Mouse (Mus musculus) adrenal gland, adult 2 months (tissue): ENCODE data around the gene Clec3a. TPM values are rescaled to one million over a fixed set of nuclear protein-coding genes. Genes with fewer than 3 reads are reported as not detected.

Experiments
- DNase-seq: peaks from one replicate; pipeline ENCODE4 v3.0.0; 2021
- long read RNA-seq: library from polyadenylated mRNA; stranded (forward); transcript quantifications from one replicate; pipeline ENCODE4 v2.0.0, GENCODE M21; 2021
- polyA plus RNA-seq: library from polyadenylated mRNA; depleted of rRNA; stranded (reverse); fragments of >200 nt; gene quantifications from 2 replicates; pipeline ENCODE4 v1.2.3, GENCODE M21; 2012; rRNA removed
- total RNA-seq, 2 experiments: library from RNA; stranded (reverse); gene quantifications; 2 replicates each; pipeline ENCODE4 v1.2.3; 2021

The Clec3a gene
- total RNA-seq (not detected), polyA plus RNA-seq (not detected in 2 replicates)
- long read RNA-seq: 0 reads

GRCm38 (mm10) chr8:114417786-114418185 lies at the start of gene Clec3a:
TSS of gene Clec3a (plus strand) at chr8:114418086.
- DNase-seq: no peak

GRCm38 (mm10) chr8:114369038-114369976 lies 48.6 kb upstream of the Clec3a start:
- DNase-seq: peak; percentile 74

GRCm38 (mm10) chr8:114374390-114374789 lies 43.5 kb upstream of the Clec3a start:
- DNase-seq: no peak

- no peak for DNase-seq
These were observed 33.7 kb upstream of the Clec3a start for GRCm38 (mm10) chr8:114384189-114384588.

- no peak for DNase-seq
These were observed 30.4 kb upstream of the Clec3a start for GRCm38 (mm10) chr8:114387494-114387893.

DNA sequence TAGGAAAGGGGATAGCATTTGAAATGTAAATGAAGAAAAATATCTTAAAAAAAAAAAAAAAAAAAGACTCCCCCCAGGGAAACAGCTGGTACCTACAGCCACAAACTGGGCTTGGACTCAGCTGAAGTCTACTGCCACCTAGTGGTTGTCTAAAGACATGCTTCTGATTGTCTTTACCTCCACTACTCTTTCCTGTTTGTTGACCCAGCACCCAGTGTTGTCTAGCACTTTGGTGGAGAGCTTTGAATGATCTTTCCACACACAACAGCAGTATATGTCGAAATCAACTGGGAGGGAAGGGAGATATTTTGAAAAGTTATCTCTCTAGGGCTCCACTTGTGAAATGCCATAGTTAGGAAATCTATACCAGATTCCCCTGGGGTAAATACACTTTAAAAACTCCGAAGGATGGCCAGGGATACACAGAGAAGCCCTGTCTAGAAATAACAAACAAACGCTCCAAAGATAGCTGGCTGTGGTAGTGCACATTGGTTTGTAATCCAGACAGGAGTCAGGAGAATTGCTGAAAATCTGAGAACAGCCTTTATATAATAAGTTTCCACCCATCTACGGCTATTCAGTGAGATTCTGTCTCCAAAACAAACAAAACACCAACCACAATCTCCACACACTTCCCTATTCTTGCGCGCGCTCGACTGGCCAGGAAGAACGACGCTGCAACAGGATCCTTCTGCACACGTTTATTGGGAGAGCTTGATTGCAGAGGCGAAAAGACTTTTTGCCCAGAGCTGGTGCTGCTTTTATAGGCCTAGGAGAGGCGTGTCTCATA lies 27.2 kb upstream of the Clec3a start:
- peak; percentile 12 for DNase-seq

GRCm38 (mm10) chr8:114398326-114398725 lies 19.6 kb upstream of the Clec3a start:
- DNase-seq: peak; percentile 62

- DNase-seq: no peak
These were observed 18.6 kb upstream of the Clec3a start for GRCm38 (mm10) chr8:114399273-114399672.

- DNase-seq: no peak
These were observed 16.2 kb upstream of the Clec3a start for GRCm38 (mm10) chr8:114401679-114402078.

- no peak for DNase-seq
These were observed 6.5 kb upstream of the Clec3a start for GRCm38 (mm10) chr8:114411421-114411820.

GRCm38 (mm10) chr8:114418486-114418885 lies 600 bp downstream of the Clec3a start:
- DNase-seq: no peak

DNA sequence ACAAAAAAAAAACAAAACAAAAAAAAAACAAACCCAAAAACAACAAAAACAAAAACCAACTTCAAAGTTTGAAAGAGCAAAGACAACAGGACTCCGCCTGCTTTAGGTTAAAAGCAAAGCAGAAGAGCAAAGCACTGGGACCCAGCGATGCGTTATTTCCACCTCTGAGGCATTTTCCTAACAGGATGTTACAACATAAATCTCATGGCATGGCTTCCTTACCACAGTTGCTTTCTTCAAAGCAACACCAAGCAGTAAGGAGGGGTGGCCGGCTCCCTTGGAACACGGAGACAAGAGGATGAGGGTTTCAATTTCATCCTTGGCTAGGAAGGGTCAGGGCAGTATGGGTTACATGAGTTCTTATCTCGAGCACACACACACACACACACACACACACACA lies 1.0 kb downstream of the Clec3a start:
- no peak for DNase-seq

DNA sequence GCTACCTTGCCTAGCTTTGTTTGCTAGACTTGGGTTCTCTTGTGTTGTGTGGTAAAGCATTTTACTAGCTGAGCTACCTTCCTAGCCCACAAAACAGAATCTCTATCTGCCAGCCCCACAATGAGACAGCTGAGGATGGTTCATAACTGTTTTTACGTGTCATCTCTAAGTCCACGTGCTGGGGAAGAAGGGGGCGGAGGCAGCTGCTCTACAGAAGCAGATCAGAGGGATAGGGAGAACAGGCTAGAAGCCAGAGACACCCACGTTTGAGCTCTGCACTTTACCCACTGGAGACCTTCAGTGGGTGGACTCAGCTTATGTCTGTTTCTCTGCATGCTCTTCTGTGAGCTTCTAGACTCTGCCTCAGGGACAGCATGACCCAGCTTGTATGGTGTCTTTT lies 3.7 kb downstream of the Clec3a start:
- DNase-seq: no peak

GRCm38 (mm10) chr8:114438236-114438635 lies 20.4 kb downstream of the Clec3a start:
- DNase-seq: peak; percentile 45

DNA sequence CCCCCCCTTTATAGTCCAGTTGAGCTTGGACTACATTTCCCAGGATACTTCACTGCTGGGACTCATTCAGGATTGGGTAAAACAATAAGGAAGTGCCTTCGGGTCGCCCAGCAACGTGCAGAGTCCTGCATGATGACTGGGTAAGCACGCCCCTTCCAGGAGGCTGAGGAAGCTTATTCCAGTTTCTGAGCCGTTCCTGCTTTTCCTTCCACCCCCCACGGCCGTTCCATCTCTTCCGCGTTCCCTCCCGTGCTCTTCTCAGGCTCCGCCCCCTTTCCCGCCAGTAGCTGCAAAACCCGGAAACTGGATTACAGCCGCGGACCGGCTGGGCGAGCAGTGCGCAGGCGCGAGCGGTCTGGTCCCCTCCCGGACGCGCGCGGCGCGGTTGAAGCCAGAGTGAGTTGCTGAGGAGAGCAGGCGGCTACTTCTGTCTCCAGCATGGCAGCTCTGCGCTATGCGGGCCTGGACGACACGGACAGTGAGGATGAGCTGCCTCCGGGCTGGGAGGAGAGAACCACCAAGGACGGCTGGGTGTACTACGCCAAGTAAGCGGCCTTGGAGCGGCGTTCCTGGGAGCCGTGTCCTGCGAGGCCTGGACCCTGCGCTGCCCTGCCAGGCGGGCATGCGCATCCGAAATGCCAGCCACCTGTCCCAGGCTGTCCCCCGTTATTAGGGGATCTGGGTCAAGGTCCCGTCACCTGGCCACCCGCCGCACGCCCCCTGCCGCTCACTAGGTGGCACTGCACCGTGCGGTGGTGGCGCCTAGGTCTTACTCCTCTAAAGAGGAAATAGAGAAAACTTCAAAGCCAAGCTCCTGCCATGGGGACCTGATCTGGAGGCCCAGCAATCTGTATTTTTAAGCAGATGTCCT lies 21.7 kb downstream of the Clec3a start, which contains the start of gene Wwox:
TSS of gene Wwox (plus strand) at position 322 of the 871 bp plus-strand sequence.
- peak; percentile 100 for DNase-seq

DNA sequence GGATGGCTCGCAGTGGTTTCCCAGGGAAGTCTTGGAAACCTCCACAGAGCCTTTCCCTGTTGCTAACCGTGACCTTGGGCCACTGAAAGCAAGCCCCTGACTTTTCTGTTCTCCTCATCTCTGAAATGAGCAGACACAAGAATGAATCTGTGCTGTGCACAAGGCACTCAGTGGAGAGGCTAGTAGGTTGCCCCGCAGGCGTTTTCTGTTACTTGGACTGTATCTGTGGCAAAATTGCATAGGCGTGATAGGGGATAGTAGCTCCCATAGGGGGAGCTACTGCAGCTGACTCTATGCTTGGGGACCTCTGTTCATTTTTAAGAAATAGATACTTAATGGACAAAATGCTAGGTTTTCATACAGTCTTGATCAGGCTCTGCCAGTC lies 22.3 kb downstream of the Clec3a start:
- DNase-seq: no peak

DNA sequence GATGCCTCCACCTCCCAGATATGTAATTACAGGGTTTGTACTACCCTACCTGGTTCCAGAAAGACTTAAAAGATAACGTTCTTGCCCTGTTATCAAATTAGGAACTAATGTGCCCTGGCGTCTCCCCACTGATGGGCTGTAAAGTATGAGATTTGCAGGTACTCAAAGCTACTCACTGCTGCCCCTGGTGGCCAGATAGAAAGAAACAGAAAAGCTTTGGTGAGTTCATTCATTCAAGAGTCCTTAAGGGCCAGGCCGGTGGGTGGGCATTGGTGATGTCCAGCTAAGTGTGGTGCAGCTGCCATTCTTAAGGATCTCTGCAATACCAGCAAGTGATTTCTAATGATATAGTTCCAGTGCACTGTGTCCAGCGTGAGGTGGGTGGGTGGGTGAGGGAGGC lies 23.7 kb downstream of the Clec3a start:
- DNase-seq: no peak

- DNase-seq: no peak
These were observed 29.0 kb downstream of the Clec3a start for GRCm38 (mm10) chr8:114446884-114447283.

GRCm38 (mm10) chr8:114452278-114452677 lies 34.4 kb downstream of the Clec3a start:
- DNase-seq: no peak

GRCm38 (mm10) chr8:114452781-114453221 lies 34.9 kb downstream of the Clec3a start:
- peak; percentile 72 for DNase-seq

- no peak for DNase-seq
These were observed 37.4 kb downstream of the Clec3a start for GRCm38 (mm10) chr8:114455302-114455701.

GRCm38 (mm10) chr8:114455953-114456352 lies 38.1 kb downstream of the Clec3a start:
- DNase-seq: no peak
